Mouse (Mus musculus): ENCODE results near the gene Abcc5.

DNA sequence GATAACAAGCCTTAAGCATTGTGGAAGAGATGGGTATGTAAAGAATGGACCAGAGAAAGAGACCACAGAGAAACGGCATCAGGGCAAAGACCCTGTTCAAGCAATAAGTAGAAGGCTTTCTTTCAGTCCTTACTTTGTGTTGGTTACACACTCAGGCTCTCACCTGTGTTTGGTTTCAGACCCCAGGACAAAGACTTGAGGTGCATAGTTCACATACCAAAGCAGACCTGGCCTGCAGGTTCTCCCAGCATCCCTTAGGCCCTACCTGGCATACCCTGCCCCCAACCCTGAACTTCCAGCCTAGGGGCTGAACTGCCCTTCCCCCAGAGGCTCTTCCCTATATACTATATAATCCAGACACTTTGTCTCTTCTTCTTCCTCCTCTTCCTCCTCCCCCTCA lies 49.1 kb upstream of the Abcc5 start:
- TF ChIP-seq CTCF (conservative IDR thresholded peaks at IDR 0.05; ENCODE audit: low read length) (no peak), NANOG (IDR thresholded peaks at IDR 0.05; ENCODE audit: borderline replicate concordance, low read length) (no peak), POU5F1 (IDR thresholded peaks at IDR 0.05; ENCODE audit: borderline replicate concordance, low read length) (no peak)

Data from E14TG2a.4 (cell line).